Mouse (Mus musculus): Measurements from ENCODE around the gene Aox4. TPM values are rescaled to one million over a fixed set of nuclear protein-coding genes. Genes with fewer than 3 reads are reported as not detected.
A peak's percentile ranks its signal among the peaks of the same experiment; 100 is the strongest.

Gene Aox4
- total RNA-seq (2021) = 1 to 10 TPM; 1.6 to 2.2 TPM

DNA sequence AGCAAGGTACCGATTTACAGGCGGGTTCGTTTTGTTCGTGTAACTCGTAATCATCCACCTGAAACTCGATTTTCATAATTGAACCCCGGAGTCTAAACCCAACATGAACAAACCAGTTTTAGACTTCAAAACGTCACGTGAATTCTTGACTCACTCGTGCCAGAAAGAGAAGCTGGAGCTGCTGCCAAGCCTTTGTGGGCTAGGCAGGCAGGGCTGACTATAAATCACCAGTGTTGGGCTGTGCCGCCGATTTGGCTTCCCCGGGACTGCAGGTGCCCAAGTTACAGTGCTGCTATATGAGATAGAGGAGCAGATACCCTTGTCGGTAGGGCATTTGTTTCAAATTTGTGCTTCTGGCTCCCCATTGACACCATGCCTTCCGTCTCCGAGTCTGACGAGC, at the start of gene Aox4:
Gene Aox4 (plus strand): TSS at position 195 of the 400 bp plus-strand sequence.
- DNase-seq (ENCODE audit: extremely low spot score in 1 of 2, low spot score in 1 of 2) = peak; percentile 20 to 29

DNA sequence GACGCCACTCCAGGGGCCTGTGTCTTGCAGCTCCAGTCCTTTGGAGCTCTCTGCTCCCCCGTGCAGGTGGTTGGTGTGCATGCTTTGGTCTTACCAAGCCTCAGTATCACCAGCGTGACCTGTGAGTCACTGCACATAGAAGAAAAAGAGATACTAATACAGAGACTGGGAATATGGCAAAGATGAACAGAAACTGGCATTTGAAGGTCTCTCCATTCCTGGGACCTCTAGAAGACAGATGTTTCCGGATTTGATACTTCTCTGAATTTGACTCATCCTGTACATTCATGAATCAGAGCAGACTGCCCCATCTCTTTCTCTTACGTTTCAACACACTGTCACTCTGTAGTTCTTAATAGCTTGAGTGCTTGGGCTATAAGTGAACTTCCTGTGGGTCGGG, 40.3 kb upstream of the Aox4 start:
- DNase-seq (ENCODE audit: extremely low spot score in 1 of 2, low spot score in 1 of 2) = no peak

DNA sequence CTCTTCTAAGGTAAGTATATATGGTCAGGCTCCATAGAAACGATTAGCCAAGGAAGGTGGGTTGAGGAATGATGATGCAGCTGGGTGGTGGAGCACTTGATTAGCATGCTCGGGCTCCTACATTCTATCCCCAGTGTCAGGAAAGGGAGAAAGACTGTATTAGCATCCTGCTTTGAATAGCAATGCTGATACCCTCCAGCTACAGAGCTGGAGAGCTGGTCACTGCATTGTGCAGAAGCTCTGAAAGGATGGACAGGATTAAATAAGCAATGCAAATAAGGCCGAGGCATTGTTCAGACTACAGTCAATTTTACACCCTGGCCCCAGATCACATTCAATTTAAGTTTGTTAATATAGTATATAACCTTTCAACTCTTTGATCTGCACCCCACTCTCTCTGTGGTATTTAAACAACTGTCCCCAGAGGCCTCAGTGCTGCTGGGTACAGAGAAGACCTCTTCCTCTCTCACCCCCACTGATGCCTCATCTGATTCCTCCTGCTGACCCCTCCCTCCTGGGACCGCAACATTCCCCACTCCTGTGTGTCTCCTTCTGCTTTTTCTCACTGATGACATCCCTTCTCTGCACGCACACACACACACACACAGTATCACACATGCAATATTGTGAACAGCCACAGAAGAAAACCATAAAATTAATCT, 21.6 kb upstream of the Aox4 start:
- DNase-seq (ENCODE audit: extremely low spot score in 1 of 2, low spot score in 1 of 2) = no peak

DNA sequence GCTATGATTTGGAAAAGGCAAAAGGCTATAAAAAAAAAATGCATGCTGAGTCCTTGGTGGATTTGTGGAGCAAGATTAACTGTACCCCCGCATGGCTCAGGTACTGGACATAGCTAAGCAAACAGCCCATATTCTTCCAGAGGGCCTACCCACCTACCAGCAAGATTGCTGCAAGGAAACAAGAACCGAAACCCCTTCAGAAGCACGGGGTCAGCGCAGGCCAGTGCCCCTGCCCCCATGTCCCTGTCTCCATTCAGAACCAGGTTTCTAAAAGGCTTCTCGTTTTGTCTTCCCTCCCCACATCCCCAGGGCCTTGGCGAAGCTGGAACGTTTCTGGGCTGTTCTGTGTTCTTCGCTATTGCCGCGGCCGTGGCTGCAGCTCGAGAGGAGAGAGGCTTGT, 15.9 kb upstream of the Aox4 start:
- no peak for DNase-seq (ENCODE audit: extremely low spot score in 1 of 2, low spot score in 1 of 2)

DNA sequence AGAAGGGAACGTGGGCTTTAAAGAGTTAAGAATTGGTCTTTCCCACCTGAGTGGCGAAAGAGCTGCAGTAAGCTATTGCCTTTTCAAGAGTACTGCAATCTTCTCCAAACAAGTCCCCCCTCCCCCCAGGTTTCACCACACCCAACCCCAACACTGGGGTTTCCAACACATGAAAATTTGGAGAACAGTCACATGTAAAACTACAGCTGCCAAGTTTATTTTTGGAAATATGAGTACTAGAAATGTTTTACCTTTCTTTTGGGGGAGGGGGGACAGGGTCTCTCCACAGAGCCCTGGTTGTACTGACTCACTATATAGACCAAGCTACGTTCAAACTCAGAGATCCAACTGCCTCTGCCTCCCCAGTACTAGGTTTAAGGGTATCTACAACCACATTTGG, 15.2 kb upstream of the Aox4 start:
- DNase-seq (ENCODE audit: extremely low spot score in 1 of 2, low spot score in 1 of 2) = no peak

DNA sequence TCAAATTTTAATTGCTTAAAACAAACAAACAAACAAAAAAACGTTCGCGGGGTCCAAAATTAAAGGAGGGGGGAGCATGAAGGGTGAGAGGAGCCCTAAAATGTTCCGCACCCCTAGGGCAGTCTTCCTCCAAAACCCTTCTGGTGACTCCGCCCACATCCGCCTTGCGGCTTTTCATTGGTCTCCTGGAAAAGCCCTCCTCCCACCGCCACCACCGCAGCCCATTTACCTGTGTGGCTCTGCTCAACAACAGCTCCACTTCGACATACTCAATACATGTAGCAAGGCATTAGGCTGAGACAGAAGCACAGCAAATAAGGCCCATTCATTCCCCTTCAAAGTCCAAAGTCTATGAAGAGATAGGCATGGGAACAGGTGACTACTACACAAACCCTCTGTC, 14.7 kb upstream of the Aox4 start:
- DNase-seq (ENCODE audit: extremely low spot score in 1 of 2, low spot score in 1 of 2) = no peak

DNA sequence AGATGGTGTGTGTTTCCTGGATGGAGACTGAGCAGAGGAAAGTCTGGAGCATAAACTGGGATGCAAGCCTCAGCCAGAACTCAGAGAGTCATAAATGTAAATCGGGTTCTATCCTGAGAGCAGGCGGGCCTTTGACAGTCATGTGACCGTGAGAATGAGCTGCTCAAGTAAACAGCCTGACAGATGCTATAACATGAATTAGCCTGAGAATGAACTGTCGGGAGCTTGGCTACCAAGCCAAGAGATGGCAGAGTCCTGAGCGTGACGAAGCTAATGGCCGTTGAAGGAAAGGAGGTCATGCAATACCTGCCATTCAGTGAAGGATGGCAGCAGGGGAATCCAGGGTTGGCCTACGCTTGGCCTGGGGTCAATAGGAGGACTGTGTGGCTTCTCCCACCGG, 13.2 kb upstream of the Aox4 start:
- no peak for DNase-seq (ENCODE audit: extremely low spot score in 1 of 2, low spot score in 1 of 2)

DNA sequence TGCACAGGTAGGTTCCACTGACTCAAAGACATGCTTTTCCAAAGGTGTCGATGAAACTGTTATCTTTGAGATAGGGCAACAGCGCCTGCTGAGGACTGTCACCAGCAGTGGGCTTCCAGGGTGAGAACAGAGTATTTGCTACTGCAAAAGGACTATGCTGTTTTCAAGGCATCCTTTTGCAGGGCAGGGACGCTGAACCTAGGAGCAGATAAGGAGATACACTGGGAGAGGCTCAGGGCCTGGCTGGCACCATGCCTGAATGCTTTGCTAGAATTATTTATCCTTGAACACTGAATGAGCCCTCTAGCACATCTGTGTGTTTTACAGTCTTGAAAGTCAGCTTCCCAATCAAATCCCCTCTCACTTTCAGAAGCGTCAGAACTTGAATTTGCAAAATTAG, 11.8 kb upstream of the Aox4 start:
- DNase-seq (ENCODE audit: extremely low spot score in 1 of 2, low spot score in 1 of 2) = no peak

DNA sequence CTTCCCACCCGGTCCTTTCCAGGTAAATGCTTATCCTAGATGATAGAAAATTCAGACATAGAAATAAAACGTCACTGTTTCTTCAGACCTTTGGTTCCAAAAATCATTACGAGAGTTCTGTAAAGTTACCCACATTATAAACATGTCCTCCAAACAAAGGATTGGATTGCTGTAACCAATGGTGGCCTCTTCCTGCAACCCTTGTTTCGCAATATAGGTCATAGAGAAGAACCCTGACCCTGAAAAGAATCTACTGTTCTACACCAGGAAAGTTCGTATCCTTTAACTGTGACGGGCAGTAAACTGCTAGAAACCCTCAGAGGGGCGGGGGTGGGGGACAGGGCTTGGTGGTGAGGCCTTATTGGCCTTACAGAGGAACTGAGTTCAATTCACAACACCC, 2.6 kb downstream of the Aox4 start:
- no peak for DNase-seq (ENCODE audit: extremely low spot score in 1 of 2, low spot score in 1 of 2)

DNA sequence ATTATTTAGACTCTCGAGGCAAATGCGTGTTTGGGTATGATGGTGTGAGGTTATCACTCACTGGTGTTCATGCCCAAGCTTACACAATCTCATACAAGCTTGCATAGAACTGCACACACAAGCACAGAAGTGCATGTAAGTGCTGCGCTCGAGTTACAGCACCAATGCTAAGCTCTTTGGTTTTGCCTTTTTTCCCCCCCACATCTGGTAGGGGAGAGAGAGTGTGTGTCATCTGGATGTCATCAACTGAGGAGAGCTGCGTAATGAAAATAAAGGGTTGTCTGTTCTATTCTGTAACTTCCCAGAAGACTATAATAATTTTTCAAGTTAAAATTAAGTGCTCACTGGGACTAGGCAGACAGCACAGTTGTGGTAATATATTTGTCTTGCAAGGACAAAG, 3.6 kb downstream of the Aox4 start:
- no peak for DNase-seq (ENCODE audit: extremely low spot score in 1 of 2, low spot score in 1 of 2)

DNA sequence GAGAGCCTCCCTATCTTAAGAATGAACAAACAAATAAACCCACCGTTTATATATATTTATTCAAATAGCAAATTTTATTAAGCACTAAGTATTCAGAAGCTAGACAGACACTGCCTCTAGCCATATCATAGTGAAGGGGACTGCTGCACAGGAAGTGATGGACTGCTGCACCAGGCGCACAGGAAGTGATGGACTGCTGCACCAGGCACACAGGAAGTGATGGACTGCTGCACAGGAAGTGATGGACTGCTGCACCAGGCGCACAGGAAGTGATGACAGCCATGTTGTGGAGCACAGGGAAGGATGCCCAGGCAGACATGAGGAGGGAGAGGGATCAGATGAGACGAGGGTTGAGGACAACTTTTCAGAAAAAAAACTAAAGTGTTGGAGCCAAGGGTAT, 5.2 kb downstream of the Aox4 start:
- no peak for DNase-seq (ENCODE audit: extremely low spot score in 1 of 2, low spot score in 1 of 2)

DNA sequence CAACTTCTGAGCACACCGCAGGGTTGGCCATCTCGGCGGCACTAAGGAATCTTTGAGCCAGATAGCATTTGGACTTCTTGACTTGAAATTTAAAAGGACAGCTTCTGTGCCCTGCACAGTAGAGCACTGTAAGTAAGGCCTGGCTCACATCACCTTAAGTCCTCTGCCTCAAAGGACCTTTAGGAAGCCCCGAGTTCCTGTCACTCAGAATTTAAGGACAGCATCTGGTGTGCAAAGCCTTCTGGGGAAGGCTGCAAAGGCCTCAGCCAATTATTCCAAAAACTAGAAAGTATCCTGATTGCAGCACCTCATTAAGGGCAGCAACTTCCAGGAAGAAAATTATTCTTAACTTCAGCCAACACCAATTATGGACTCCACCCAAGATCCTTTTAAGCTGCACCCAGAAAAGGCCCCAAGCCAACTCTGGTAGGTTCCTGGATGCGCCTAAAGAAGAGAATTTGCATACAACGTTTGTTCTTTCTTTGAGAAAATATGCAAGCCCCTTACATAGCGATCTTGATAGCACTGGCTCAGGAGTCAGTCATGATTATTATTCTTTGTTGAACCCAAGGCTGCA, 5.8 kb downstream of the Aox4 start:
- no peak for DNase-seq (ENCODE audit: extremely low spot score in 1 of 2, low spot score in 1 of 2)

DNA sequence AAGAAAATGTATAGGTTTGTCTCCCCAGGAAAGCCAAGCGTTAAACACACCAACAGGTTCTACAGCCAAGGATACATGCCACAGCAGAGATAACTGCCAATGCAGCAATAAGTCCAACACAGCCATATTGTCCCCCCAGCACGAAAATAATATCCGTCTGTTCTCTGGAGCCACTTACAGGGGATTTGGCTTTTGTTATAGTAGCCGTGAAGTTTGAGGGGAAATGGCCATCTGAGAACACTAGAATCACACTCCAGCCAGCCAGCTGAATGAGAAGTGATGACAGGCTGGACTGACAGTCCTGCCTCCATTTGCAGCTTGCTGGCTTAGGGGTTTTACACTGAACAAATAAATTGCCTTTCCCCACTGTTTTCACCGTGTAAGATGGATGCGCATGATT, 10.9 kb downstream of the Aox4 start:
- DNase-seq (ENCODE audit: extremely low spot score in 1 of 2, low spot score in 1 of 2) = no peak

DNA sequence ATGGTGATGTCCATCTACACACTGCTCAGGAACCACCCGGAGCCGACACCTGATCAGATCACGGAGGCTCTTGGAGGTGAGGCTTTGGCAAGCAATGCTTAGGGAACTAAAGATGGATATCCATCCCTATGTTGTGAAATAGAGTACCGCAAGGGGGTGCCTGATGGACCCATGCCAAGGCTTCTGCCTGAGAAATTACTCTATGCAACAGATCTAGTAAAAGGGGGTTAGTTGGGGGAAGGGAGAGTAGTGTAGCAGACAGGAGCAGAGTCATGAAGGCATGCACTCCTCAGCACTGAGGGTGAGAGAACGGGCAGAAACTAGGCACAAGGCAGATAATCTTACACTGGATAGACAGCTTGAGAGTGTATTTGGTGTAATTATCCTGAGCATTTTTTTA, 11.7 kb downstream of the Aox4 start:
- no peak for DNase-seq (ENCODE audit: extremely low spot score in 1 of 2, low spot score in 1 of 2)

DNA sequence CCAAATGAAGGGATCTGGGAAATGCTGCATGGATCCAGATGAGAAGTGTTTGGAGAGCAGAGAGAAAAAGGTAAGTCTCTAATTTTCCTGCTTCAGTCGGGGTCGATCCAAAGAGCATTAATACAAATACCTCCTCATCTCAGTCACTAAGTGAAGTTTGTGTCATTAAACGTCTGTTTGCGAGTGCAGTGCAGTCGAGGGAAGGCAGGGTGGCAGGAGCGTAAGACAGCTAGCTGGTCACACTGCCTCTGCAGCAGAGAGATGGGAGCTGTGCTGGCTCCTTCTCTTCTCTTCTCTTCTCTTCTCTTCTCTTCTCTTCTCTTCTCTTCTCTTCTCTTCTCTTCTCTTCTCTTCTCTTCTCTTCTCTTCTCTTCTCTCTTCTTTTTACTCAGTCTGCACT, 17.9 kb downstream of the Aox4 start:
- no peak for DNase-seq (ENCODE audit: extremely low spot score in 1 of 2, low spot score in 1 of 2)

DNA sequence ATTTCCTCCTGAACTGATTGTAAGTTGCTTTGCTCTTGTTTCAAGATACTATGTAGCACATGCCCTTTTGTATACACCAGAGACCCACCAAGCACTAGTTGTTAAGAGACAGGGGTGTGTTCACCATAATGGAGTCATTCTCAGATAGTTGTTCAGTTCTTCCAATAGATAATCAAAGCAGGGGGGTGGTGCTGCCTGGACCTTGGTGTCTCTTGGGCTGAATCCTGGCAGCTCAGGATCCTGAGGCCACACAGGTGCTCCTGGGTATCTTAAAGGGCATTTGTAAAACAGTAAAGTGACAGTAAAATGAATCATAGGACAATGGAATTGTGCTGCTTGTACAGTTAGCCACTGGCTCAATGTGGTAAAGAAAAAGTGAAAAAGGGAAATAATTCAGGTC, 18.7 kb downstream of the Aox4 start:
- no peak for DNase-seq (ENCODE audit: extremely low spot score in 1 of 2, low spot score in 1 of 2)

DNA sequence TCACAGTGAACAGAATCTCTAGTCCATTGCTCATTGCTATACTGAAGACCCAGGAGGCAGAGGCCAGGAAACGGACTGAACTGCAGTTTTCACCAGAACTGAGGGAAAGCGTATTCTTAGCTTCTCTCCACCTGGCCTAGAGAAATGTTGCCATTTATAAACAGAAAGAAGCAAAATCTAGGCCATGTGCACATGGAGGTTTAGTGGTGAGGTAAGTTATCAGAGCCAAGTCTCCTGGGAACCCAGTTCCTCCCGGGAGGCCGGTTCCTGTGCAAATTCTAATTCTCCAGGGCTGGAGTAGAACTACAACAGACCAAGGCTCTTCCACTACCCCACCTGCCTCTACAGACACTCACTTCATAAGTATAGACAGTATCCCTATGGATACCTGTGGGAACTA, 19.6 kb downstream of the Aox4 start:
- DNase-seq (ENCODE audit: extremely low spot score in 1 of 2, low spot score in 1 of 2) = no peak

DNA sequence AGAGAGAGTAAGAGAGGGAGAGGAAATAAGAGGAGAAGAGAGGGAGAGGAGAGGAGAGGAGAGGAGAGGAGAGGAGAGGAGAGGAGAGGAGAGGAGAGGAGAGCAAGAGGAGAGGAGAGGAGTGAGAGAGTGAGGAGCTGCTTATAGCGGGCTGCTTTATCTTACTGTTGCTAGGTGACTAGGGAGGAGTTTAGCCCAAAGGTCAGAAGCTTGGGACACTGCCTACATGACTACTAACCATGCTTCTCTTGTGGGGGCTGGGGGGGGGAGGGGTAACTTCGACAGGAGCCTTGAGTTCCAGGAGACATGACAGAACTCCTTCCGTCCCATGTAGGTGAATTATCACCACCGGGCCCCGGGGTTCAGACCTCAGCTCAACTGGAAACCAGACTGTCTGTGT, 20.3 kb downstream of the Aox4 start:
- no peak for DNase-seq (ENCODE audit: extremely low spot score in 1 of 2, low spot score in 1 of 2)

DNA sequence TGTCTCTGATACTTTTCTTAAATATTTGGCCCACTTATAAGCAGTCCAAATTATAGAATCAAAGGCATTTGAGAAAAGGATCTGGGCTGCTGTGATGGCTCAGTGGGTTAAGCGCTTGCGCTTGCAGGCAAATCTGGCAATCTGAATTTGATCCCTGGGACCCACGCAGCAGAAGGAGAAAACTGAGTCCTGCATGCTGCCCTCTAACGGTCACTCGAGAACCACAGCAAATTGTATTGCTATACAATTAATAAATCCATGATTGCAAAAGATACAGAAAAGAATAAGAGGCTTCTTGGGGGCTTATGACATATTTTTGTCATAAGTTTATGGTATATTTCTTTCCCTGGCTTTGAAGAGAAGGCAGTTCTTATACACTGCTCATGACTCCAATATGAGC, 25.2 kb downstream of the Aox4 start:
- DNase-seq (ENCODE audit: extremely low spot score in 1 of 2, low spot score in 1 of 2) = no peak

DNA sequence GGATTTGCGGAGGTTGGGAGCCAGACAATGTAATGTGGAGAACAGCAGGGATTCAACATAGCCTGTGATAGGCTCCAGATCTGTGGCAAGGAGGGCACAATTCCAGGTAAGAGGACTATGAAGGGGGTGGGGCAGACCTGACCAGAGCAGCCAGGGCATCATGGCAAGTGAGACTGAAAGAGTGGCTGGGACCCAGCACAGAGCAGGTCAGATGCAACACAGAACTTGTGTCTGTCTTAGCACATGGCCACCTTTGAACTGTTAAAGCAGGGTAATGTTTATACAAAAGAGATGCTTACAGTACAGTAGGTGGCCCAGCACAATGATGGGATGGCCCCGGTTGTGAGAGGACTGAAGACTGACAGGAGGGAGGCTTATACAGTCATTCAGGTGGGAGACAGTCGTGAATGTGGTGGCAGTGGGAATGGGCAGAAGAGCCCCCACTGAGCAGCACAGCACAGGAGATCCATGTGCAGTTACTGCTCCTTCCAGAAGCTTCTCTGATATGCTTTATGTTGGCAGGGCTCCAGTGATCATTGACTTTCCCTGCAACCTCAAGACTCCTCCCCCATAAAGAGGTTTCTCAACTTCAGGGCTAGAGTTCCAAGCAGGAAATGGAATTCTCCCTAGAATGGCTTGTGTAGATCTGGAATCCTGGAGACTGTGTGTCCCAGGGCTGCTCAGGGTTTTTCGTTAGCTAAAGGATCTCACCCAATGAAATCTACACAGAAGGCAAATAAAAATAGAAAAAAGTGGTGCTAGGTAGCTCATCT, 27.5 kb downstream of the Aox4 start:
- no peak for DNase-seq (ENCODE audit: extremely low spot score in 1 of 2, low spot score in 1 of 2)

DNA sequence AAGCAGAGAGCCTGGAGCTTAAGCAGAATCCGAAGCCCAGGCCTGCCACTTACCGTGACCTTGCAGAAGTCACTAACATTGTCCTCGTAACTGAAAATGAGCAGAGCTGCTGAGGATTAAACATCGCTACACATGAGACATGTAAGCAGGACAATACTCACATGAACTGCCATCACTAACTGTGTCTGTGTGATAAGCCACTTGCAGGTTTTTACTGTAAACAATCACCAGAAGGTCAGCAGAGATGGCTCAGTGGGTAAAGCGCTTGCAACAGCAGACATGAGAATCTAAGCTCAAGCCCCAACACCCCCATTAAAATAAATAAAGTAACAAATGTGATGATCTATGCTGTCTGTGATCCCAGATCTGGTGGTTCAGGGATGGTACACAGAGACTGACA, 28.2 kb downstream of the Aox4 start:
- no peak for DNase-seq (ENCODE audit: extremely low spot score in 1 of 2, low spot score in 1 of 2)

DNA sequence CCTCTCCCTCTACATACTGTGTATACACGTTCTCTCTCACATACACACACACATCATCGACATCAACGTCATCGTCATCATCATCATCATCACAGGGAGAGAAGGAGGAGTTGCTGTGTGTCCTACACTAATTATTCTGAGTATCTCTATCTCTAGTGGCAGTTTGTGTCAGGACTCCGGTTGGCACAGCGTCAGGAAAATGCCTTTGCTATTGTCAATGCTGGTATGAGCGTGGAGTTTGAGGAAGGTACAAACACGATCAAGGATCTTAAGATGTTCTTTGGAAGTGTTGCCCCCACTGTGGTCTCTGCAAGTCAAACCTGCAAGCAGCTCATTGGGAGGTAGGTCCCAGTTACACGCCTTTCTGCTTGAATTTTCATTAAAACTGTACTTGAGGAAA, 28.8 kb downstream of the Aox4 start:
- DNase-seq (ENCODE audit: extremely low spot score in 1 of 2, low spot score in 1 of 2) = no peak

Data from layer of hippocampus, postnatal 25 days (tissue).